Mouse (Mus musculus) cortical plate, adult 2 months (tissue): ENCODE data around the gene Pik3r2.

Experiments used
- CTCF ChIP-seq: fragments of 200-500 bp; IDR thresholded peaks from 2 replicates; pipeline ENCODE4 v1.5.1; 2011; ENCODE audit warnings: mild to moderate bottlenecking, control low read depth, low read length; ENCODE audit not compliant: insufficient read depth; ENCODE audit errors: extremely low read depth
- POLR2A ChIP-seq: fragments of 200-500 bp; IDR thresholded peaks from 2 replicates; pipeline ENCODE4 v1.6.1; 2011; ENCODE audit warnings: mild to moderate bottlenecking, low read length, control low read depth; ENCODE audit not compliant: insufficient read depth; ENCODE audit errors: extremely low read depth

GRCm38 (mm10) chr8:70719796-70720270 is 56.7 kb downstream of the Pik3r2 start:
- no peak for TF ChIP-seq POLR2A
- TF ChIP-seq CTCF: no peak
